Mouse (Mus musculus) embryonic stem cell, embryonic (primary cell): ENCODE measurements at regions not wholly inside any gene's neighbourhood (a gene's known extent, or its start where the extent isn't known, plus 50 kb on each side); places are given as distances from the start of the nearest gene placed in this dataset.

Experiments
- CTCF ChIA-PET, 4 experiments: fragments of 300-600 bp in 2 of 4; fragments of 350-600 bp in 2 of 4; sonication (Branson Sonifier 250); formaldehyde crosslinking; loops; one replicate each; lab custom pipeline; 2022; ENCODE audit warnings: inconsistent platforms in 2 of 4; lab: Charles Lee
- POLR2A ChIA-PET, 4 experiments: fragments of 300-600 bp in 2 of 4; fragments of 350-600 bp in 2 of 4; sonication (Branson Sonifier 250); formaldehyde crosslinking; loops; one replicate each; lab custom pipeline; 2022; ENCODE audit warnings: antibody characterized with exemption in 4 of 4, inconsistent platforms in 1 of 4; lab: Charles Lee

DNA sequence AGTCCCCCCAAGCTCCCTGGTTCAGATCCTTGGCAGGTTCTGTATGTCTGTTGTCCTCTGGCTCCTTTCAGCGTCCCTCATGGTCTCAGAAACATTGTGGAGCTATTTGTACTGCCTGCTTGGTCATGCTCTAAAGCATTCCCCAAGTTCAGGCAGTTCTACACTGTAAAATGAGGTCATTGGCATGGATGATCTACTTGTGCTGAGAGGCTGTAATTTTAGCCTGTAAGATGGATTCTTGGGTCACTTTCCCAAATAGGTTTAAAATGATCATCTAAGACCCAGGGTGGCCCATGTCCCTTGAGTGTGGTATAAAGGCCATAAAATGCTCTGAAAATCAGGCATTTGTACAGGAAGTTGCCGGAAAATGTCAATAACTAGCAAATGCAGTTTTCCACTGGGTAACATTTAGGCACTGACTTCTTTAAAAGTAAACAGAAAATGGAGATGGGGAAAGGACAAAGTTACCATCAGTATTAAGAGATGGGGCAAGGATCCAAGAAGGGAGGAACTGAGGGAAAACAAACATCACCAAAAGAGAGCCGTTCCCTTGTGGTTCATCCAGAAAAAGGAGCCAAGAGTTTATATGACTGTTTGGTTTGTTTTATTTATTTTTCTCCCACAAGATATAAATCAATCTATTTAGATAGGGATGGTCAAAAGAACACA, 81.5 kb upstream of the Gm11232 start:
- ChIA-PET POLR2A (no interaction called here), CTCF (no interaction called here)

- CTCF ChIA-PET = no interaction called here
- POLR2A ChIA-PET = no interaction called here
Measured at GRCm38 (mm10) chr4:71835737-71836136, 78.0 kb upstream of the Gm11232 start.

GRCm38 (mm10) chr4:71811444-71811843, 53.7 kb upstream of the Gm11232 start:
- ChIA-PET POLR2A (no interaction called here), CTCF (no interaction called here)

- ChIA-PET CTCF (no interaction called here), POLR2A (no interaction called here)
Measured at GRCm38 (mm10) chr4:71808271-71808670, 50.5 kb upstream of the Gm11232 start.
